Mouse (Mus musculus) myocyte (in vitro differentiated cells): ENCODE measurements at regions not wholly inside any gene's neighbourhood (a gene's known extent, or its start where the extent isn't known, plus 50 kb on each side); places are given as distances from the start of the nearest gene placed in this dataset.

Experiments
- H3K27me3 ChIP-seq: one replicate; pipeline ENCODE4 v1.6.1; 2011; ENCODE audit not compliant: control insufficient read depth, insufficient read depth, insufficient read length
- H3K36me3 ChIP-seq: one replicate; pipeline ENCODE4 v1.6.1; 2011; ENCODE audit not compliant: control insufficient read depth, insufficient read depth
- H3K4me2 ChIP-seq: one replicate; pipeline ENCODE4 v1.6.1; 2011; ENCODE audit warnings: low read depth, control low read depth
- H3K4me3 ChIP-seq: one replicate; pipeline ENCODE4 v1.5.1; 2011; ENCODE audit warnings: mild to moderate bottlenecking, control low read depth, moderate library complexity
- H3K79me2 ChIP-seq: one replicate; pipeline ENCODE4 v1.6.1; 2011; ENCODE audit not compliant: control insufficient read depth, insufficient read depth
- H3ac ChIP-seq: one replicate; pipeline ENCODE4 v1.6.1; 2011; ENCODE audit not compliant: control insufficient read depth, insufficient read length
- CEBPB ChIP-seq: IDR thresholded peaks from 2 replicates; pipeline ENCODE4 v1.6.1; 2011; ENCODE audit warnings: mild to moderate bottlenecking, moderate library complexity; ENCODE audit not compliant: poor library complexity, insufficient read depth, severe bottlenecking
- E2F4 ChIP-seq: IDR thresholded peaks from one replicate; pipeline ENCODE4 v1.6.1; 2011; ENCODE audit warnings: mild to moderate bottlenecking, control low read depth, moderate library complexity; ENCODE audit not compliant: insufficient read depth
- MAX ChIP-seq: IDR thresholded peaks from one replicate; pipeline ENCODE4 v1.6.1; 2011; ENCODE audit warnings: low read depth, mild to moderate bottlenecking, control low read depth
- MYOD1 ChIP-seq, 3 experiments: IDR thresholded peaks; one replicate each; pipeline ENCODE4 v1.6.1; 2011; ENCODE audit warnings: control low read depth in 2 of 3, low read depth in 2 of 3, mild to moderate bottlenecking in 2 of 3, moderate library complexity in 1 of 3; ENCODE audit not compliant: insufficient read length in 2 of 3, control insufficient read depth in 1 of 3
- MYOG ChIP-seq, 3 experiments: IDR thresholded peaks; one replicate each; pipeline ENCODE4 v1.6.1; 2011; ENCODE audit warnings: control low read depth in 2 of 3, low read depth in 2 of 3, mild to moderate bottlenecking in 2 of 3; ENCODE audit not compliant: insufficient read length in 2 of 3, control insufficient read depth in 1 of 3, insufficient read depth in 1 of 3
- POLR2A ChIP-seq: IDR thresholded peaks from one replicate; pipeline ENCODE4 v1.6.1; 2011; ENCODE audit warnings: low read depth, mild to moderate bottlenecking, control low read depth, moderate library complexity; ENCODE audit not compliant: insufficient read length
- POLR2AphosphoS2 ChIP-seq: IDR thresholded peaks from one replicate; pipeline ENCODE4 v1.6.1; 2011; ENCODE audit warnings: low read depth, control low read depth; ENCODE audit not compliant: insufficient read length
- REST ChIP-seq: IDR thresholded peaks from one replicate; pipeline ENCODE4 v1.6.1; 2011; ENCODE audit warnings: mild to moderate bottlenecking, control low read depth, moderate library complexity; ENCODE audit not compliant: insufficient read depth, insufficient read length
- SRF ChIP-seq: IDR thresholded peaks from one replicate; pipeline ENCODE4 v1.6.1; 2011; ENCODE audit warnings: low read depth; ENCODE audit not compliant: control insufficient read depth, insufficient read length
- TCF12 ChIP-seq: IDR thresholded peaks from one replicate; pipeline ENCODE4 v1.6.1; 2011; ENCODE audit warnings: mild to moderate bottlenecking, control low read depth; ENCODE audit not compliant: poor library complexity, insufficient read depth, severe bottlenecking
- TCF3 ChIP-seq: IDR thresholded peaks from one replicate; pipeline ENCODE4 v1.6.1; 2011; ENCODE audit warnings: low read depth, control low read depth; ENCODE audit not compliant: insufficient read length
- USF1 ChIP-seq: IDR thresholded peaks from one replicate; pipeline ENCODE4 v1.6.1; 2011; ENCODE audit warnings: low read depth, mild to moderate bottlenecking, control low read depth, moderate library complexity

DNA sequence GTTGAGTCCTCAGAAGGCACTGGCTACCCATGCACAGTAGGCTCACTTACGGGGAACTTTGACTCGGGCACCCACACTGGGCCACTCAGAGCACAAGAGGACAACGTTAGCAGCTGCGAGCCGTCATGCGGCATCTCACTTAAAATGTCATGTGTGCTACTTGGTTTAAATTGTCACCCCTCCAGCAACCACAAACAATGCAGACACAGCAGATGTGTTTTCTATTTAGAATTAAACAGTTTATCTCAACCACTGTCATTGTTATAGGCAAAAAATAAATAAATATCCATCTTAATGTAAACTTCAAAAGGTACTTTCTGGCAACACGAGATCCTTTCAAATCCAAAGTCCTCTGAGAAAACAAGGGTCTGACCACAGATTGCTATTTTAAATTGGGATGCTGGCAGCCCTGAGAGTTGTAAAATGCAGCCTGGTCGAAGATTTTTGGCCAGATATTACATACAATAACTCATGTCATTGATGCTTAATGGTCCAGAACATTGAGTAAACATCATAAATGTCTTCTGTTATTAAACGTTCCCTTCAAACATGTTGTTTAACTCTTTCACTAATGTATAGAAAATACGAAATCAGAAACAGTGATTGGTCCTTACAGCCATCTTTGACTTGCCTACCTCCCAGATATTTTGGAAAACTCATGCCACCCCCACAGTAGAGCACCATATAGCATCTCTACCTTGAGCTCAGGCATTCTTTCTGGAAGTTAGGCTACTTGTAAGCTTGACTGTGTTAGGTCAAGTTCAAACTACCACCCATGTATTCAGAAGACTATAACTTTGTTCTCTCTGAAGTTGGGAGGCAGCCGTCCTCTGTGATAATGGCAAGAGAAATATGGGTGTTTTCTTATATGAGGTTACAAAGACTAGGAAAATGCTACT is 232.8 kb upstream of the Tcf21 start:
- TF ChIP-seq MAX (no peak), MYOG (IDR thresholded peaks at IDR 0.05; ENCODE audit: control insufficient read depth in 1 of 3, insufficient read depth in 1 of 3, insufficient read length in 2 of 3, low read depth in 2 of 3) (no peak), MYOD1 (IDR thresholded peaks at IDR 0.05; ENCODE audit: control insufficient read depth in 1 of 3, insufficient read length in 2 of 3, low read depth in 2 of 3) (no peak), POLR2AphosphoS2 (no peak), REST (no peak), USF1 (no peak), TCF3 (no peak), CEBPB (no peak), POLR2A (no peak)
- H3K4me3 ChIP-seq: no peak overlapping the region
- no peaks in the 10 kb centered on the region for H3K27me3 ChIP-seq
- no peaks in the 10 kb centered on the region for H3K36me3 ChIP-seq
- H3K4me2 ChIP-seq: no peak overlapping the region
- H3K79me2 ChIP-seq: no peaks in the 10 kb centered on the region
- H3ac ChIP-seq: no peak overlapping the region

DNA sequence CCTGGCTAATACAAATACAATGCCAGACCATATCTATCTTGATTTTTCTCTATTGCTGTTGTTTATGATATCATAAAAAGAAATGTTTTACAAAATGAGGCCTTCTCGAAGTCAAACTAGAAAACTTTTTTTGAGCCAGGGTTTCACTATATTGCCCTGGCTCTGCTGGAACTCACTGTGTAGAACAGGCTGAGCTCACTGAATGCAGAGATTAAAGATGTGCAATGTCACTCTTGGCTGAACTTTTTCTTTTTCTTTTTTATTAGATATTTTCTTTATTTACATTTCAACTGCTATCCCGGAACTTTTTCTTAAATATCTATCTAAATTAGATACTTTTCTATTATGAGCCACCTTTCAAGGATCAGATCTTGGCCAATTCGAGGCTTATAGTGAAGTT is 224.5 kb upstream of the Tcf21 start:
- Histone ChIP-seq H3K4me2 (no peak overlapping the region), H3K4me3 (no peak overlapping the region), H3ac (no peak overlapping the region), H3K27me3 (no peaks in the 10 kb centered on the region), H3K36me3 (no peaks in the 10 kb centered on the region), H3K79me2 (no peaks in the 10 kb centered on the region)
- no peak for TF ChIP-seq REST
- no peak for TF ChIP-seq POLR2AphosphoS2
- TF ChIP-seq POLR2A: no peak
- no peak for TF ChIP-seq TCF3

DNA sequence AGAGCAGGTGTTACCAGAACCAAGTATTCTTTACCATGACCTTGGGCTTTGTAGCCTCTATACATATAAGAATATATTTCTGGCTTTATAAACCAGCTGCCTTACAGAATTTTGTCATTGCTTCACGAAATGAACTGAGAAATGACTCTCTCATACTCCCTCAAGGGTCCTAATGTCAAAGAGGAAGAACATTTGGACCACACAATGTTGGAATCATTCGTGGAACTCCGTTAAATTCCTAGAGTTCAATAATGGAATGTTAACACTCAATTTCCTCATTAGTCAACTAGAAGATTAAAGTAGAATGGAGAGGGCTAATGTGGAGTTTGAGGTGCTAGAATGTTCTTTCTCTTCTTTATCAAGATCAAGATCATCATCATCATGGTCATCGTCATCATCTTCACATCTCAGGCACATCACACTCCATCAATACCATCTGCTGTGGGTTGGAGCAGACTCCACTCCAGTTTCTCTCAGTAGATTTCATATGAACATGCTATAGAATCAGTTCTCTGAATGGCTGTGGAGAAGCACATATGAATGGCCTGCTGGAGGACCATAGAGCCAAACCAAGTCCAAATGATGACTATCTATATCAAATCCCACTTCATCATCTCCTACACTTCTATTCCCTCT is 211.6 kb upstream of the Tcf21 start:
- no peaks in the 10 kb centered on the region for H3K36me3 ChIP-seq
- TF ChIP-seq MAX (no peak), SRF (no peak), TCF3 (no peak), POLR2AphosphoS2 (no peak), REST (no peak), MYOG (IDR thresholded peaks at IDR 0.05; ENCODE audit: control insufficient read depth in 1 of 3, insufficient read depth in 1 of 3, insufficient read length in 2 of 3, low read depth in 2 of 3) (no peak), E2F4 (no peak), TCF12 (no peak), CEBPB (no peak), USF1 (no peak), MYOD1 (IDR thresholded peaks at IDR 0.05; ENCODE audit: control insufficient read depth in 1 of 3, insufficient read length in 2 of 3, low read depth in 2 of 3) (no peak), POLR2A (no peak)
- no peak overlapping the region for H3ac ChIP-seq
- no peak overlapping the region for H3K4me3 ChIP-seq
- H3K4me2 ChIP-seq: no peak overlapping the region
- H3K79me2 ChIP-seq: no peaks in the 10 kb centered on the region
- H3K27me3 ChIP-seq: no peaks in the 10 kb centered on the region

DNA sequence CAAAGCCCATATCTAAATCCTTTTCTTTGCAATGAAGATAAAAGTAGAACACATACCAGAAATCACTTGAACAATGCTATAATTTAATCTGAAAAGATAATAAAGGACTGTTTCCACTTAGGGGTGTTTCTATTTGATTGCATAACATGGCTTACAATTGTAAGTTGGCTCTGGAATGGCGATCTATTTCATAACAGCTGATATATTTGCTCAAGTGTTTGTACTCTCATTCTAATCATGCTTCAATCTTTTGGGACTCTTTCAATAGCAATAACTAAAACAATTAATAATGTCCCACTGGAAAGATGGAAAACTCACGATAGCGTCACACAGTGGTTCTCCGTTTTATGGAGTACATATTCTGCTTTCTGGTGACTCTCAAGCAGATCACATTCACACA is 208.0 kb upstream of the Tcf21 start:
- H3K36me3 ChIP-seq: no peaks in the 10 kb centered on the region
- H3K79me2 ChIP-seq: no peaks in the 10 kb centered on the region
- H3K4me3 ChIP-seq: no peak overlapping the region
- H3K27me3 ChIP-seq: no peaks in the 10 kb centered on the region
- H3ac ChIP-seq: no peak overlapping the region
- TF ChIP-seq MAX (no peak), E2F4 (no peak), POLR2AphosphoS2 (no peak), TCF12 (no peak), MYOG (IDR thresholded peaks at IDR 0.05; ENCODE audit: control insufficient read depth in 1 of 3, insufficient read depth in 1 of 3, insufficient read length in 2 of 3, low read depth in 2 of 3) (no peak), REST (no peak), SRF (no peak), TCF3 (no peak), MYOD1 (IDR thresholded peaks at IDR 0.05; ENCODE audit: control insufficient read depth in 1 of 3, insufficient read length in 2 of 3, low read depth in 2 of 3) (no peak), USF1 (no peak), POLR2A (no peak), CEBPB (no peak)
- no peak overlapping the region for H3K4me2 ChIP-seq
